Mouse (Mus musculus) gastrocnemius, adult 8-10 months (tissue): ENCODE data around the gene Usp17le. TPM values are rescaled to one million over a fixed set of nuclear protein-coding genes. Genes with fewer than 3 reads are reported as not detected.
"Not testable (repeated sequence)": the region's sequence is repeated elsewhere in the genome, so short reads cannot be mapped to it uniquely, and the experiment has no call there.

Source experiments
- DNase-seq, 2 experiments: peaks; one replicate each; pipeline ENCODE4 v3.0.0; 2022; ENCODE audit warnings: low spot score in 2 of 2
- total RNA-seq, 4 experiments: library from RNA; stranded (reverse); gene quantifications; 2 replicates each; pipeline ENCODE4 v1.2.4; 2022

Usp17le gene
- total RNA-seq = not detected

DNA sequence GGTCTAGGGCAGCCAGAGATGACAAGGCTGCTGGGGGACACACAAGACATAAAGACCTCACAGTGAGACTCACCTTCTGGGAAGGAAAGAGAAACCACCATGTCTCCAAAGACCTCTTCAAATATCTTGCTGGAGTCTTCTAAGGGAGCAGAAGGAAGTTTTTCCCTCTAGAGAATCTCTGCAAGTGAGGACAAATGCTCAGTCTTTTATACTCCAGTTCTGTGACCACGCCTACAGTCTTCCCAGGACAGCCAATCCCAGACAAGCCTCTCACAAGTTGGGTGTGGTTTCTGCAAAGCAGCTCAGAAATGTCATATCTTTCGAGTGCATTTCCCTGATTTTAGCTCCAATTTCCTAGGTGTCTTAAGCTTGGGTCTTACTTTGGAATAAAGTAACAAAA, at the start of gene Usp17le:
Gene Usp17le (minus strand): TSS at position 101 of the 400 bp plus-strand sequence.
- not testable (repeated sequence) for DNase-seq

DNA sequence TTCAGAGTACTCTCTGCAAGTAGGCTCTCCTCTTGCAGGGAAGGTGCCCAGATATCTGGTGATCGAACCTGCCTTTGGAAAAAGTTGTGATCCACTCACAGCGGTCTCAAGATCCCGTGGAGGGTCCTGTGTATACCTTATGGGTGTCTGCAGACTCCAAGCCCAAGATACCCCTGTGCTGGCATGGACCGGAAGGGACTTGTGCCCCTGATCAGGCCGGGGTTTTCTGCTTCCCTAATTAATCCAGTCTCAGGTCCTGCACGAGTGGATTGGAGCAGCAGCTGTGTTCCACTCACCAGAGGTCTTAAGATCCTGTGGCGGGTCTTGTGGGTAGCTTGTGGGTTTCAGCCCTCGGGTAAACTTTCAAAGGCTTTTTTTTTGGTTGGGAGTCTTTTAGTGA, 33.1 kb upstream of the Usp17le start:
- not testable (repeated sequence) for DNase-seq

DNA sequence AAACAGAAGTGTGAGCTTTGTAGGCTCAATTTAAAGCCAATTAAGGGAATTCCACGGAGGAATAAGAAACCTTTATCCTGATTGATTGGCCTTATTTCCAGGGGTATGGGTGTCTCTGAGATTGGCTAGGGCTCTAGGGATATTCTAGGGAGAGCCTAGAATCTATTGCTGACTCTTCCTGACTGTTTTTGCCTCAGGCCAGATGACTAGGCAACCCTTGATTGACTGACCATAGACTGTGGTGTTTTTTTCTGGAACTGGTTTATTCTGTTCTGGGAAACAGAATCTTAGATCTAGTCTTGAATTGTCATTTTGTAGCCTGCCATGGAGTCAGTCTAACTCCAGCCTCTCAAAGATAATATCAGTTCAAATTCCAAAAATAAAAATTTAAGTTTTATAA, 13.5 kb upstream of the Usp17le start:
- DNase-seq = no peak

Other genes with a start within 250 kb of the Usp17le start
- gene Olfr651, start 227.3 kb downstream of the Usp17le start, total RNA-seq = not detected
- gene Olfr652, start 216.6 kb downstream of the Usp17le start, total RNA-seq = not detected
- not detected for gene Olfr653, start 200.2 kb downstream of the Usp17le start, total RNA-seq
- gene Olfr654, start 190.4 kb downstream of the Usp17le start, total RNA-seq = not detected
- gene Olfr655, start 175.7 kb downstream of the Usp17le start, total RNA-seq = not detected
- not detected for gene Olfr656, start 163.5 kb downstream of the Usp17le start, total RNA-seq
- not detected for gene Olfr657, start 152.7 kb downstream of the Usp17le start, total RNA-seq
- gene Olfr658, start 130.2 kb downstream of the Usp17le start, total RNA-seq = not detected
- not detected for gene Olfr659, start 110.7 kb downstream of the Usp17le start, total RNA-seq
- gene Olfr661, start 91.0 kb downstream of the Usp17le start, total RNA-seq = not detected
- not detected for gene Usp17lb, start 65.1 kb upstream of the Usp17le start, total RNA-seq
- not detected for gene Usp17la, start 79.5 kb upstream of the Usp17le start, total RNA-seq
- not detected for gene Olfr665, start 100.6 kb upstream of the Usp17le start, total RNA-seq
- not detected for gene Olfr666, start 118.5 kb upstream of the Usp17le start, total RNA-seq
- gene Olfr667, start 144.0 kb upstream of the Usp17le start, total RNA-seq = not detected
- gene Olfr668, start 150.6 kb upstream of the Usp17le start, total RNA-seq = not detected
- gene Olfr669, start 156.8 kb upstream of the Usp17le start, total RNA-seq = not detected
- not detected for gene Olfr670, start 185.2 kb upstream of the Usp17le start, total RNA-seq
- gene Olfr671, start 201.7 kb upstream of the Usp17le start, total RNA-seq = not detected
- not detected for gene Olfr672, start 224.6 kb upstream of the Usp17le start, total RNA-seq